Mouse (Mus musculus) common myeloid progenitor, adult 5-6 weeks (primary cell): ENCODE results near the gene Selenoh. TPM values are rescaled to one million over a fixed set of nuclear protein-coding genes. Genes with fewer than 3 reads are reported as not detected.

Source experiments
- ATAC-seq: replicated peaks from 2 replicates; pipeline ENCODE4 v1.8.0; 2016; ENCODE audit warnings: low read depth, mild to moderate bottlenecking, moderate TSS enrichment, inconsistent platforms; ENCODE audit not compliant: poor library complexity, severe bottlenecking
- total RNA-seq: library from RNA; stranded (forward); fragments of 200-1000, 187-1606 nt; gene quantifications from 2 replicates; pipeline ENCODE4 v1.2.3, GENCODE M21; 2017

Gene Selenoh
- total RNA-seq, result 74.6 and 105 TPM in 2 replicates

DNA sequence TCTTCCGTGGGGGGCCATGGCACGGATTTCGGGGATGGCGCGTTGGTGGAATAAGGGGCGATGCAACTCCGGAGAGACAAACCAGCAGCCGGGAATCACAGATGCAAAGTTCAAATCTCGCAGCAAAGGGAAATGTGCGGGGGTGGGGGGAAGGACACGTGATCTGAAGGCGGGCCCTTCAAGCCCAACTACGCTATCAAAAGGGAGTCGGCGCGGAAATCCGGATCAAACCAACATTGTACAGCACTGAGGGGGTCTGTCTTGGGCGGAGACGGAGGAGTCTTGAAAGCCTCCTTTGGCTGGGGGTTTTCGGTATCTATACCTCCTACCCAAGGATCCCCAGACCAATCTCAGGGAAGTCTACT lies at the start of gene Selenoh:
Selenoh (minus strand) TSS at position 202 of the 365 bp plus-strand sequence.
- ATAC-seq, result peak; percentile 88

DNA sequence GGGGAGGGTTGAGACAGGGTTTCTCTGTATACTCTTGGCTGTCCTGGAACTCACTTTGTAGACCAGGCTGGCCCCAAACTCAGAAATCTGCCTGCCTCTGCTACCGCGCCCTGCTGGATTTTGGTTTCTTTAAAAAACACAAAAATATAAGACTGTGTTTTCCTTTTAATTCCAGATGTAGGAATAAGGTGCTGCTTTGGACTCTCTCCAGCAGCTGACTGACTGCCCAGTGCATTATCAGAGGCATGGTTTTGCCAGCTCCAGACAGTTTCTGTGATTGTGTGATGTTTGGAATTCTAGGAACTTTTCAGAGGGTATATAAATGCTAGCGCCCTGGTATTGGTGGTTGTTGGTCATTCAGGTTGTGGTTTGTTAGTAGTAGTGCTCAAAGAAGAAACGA lies 46.8 kb upstream of the Selenoh start:
- no peak for ATAC-seq

DNA sequence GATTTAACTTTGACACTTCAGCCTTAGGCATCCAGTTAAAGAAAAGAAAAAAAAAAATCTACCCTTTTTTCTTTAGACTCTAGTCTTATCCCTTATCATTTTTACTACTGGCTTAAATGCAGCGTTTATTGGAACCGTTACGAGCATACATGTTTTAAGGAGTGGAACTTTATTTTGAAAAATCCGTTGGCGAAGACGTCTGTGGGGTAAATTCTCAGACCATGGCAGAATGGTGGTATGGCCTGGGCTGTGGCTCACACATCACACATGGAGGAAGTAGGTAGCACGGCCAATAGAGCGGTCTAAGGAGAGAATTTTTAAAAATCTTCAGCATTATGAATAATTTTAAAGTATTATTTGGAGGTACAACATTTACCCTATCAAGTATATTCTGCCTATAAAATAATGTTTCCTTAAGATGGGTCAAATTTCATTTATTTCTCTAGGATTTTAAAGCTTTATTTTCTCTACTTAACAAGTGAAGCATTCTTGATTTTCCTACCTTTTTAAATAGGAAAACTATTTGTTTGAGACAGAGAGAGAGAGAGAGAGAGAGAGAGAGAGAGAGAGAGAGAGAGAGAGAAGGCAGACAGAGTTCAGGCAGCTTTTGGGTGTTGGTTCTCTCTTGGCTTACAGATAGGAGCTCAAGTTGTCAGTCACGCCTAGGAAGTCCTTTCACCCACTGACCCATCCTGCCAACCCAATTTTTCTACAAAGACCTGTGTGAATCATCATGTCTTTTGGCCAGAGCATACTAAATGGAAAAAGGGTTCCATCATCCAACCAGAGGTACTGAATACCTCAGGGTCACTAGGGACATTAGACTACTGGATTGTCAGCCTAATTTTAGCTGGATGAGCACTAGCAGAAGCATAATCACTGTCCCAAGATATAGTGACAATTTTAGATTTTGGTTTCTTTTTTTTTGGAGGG lies 46.1 kb upstream of the Selenoh start:
- no peak for ATAC-seq

GRCm38 (mm10) chr2:84715562-84716361 lies 45.2 kb upstream of the Selenoh start:
- ATAC-seq, result peak; percentile 88

GRCm38 (mm10) chr2:84714811-84715561 lies 44.4 kb upstream of the Selenoh start, which contains the start of gene Zdhhc5:
TSS of gene Zdhhc5 (minus strand) at chr2:84715180.
- ATAC-seq, result peak; percentile 82

DNA sequence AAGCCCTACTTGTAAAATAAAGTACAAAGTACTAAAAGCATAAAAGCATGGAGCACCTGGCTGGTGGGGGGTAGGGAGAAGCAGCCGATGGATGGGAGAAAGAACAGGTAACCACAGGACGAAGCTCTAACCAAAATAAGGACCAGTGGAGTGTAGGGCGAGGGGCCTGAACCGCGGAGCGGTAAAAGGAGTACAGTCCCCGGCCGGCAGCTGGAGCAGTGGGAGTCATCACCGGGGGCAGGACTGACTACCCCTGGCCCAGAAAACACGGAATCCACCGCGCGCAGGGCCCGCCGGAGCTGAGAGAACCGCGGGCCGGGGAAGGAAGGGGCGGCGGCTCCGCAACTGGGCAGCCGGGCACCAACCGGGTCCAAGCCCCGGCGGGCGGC lies 43.8 kb upstream of the Selenoh start:
- no peak for ATAC-seq

DNA sequence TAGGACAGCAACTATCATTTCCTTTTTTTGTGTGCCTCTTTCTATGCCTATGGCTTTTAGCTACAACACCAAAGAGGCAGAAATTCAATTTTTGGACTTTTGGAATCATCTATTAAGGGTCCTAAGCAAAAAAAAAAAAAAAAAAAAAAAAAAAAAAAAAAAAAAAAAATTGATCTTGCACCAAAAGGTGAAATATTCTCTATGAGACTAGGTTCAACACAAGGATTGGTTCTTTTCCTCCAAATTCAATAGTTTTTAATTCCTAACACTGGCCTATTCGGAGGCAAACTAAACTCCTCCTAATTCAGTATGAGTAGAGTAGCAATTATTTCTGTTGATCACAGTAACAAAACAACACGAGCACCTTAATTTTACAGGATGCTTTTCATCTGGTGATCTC lies 41.3 kb upstream of the Selenoh start:
- no peak for ATAC-seq

DNA sequence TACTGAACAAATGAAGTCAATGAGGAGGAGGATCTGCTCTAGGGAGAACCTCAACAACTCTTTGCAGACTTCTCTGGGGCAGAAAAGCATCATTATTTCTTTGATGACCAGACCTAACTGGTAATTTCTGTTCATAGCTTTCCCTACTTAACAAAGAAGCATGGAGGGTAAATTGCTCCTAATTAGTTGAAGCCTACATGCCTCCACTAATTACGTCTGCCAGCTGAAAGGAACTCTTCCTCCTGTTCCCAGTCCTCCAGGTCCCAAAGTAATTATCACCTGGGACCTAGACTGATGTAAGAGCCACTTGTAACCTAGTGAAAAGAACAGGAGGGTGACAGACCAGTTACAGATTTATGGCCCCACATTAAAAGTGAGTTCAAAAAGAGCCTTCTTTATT lies 37.0 kb upstream of the Selenoh start:
- no peak for ATAC-seq

- peak; percentile 56; the same call in 1 of the 2 replicates for ATAC-seq
Measured at GRCm38 (mm10) chr2:84705295-84705694, 34.7 kb upstream of the Selenoh start.

GRCm38 (mm10) chr2:84704329-84704728 lies 33.8 kb upstream of the Selenoh start:
- no peak for ATAC-seq

DNA sequence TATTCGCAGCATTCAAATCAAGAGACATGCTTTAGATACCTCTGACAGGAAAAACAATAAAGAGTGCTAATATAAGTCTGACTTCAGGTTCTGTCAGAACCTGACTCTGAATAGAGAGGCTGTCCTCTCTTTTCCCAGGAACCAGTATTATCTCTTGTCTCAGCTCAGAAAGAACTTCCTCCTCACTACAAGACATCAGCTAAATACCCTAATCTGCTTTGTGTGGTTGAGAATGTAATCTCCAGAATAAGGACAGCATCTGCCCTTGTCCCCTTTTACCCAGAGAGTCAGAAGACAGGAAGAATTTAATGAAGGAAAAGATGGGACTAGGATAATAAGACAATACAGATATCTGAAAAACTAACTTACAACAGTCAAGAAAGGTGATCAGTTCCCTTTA lies 32.9 kb upstream of the Selenoh start:
- ATAC-seq, result peak; percentile 45; the same call in 1 of the 2 replicates

GRCm38 (mm10) chr2:84695007-84695695 lies 24.6 kb upstream of the Selenoh start:
- no peak for ATAC-seq

DNA sequence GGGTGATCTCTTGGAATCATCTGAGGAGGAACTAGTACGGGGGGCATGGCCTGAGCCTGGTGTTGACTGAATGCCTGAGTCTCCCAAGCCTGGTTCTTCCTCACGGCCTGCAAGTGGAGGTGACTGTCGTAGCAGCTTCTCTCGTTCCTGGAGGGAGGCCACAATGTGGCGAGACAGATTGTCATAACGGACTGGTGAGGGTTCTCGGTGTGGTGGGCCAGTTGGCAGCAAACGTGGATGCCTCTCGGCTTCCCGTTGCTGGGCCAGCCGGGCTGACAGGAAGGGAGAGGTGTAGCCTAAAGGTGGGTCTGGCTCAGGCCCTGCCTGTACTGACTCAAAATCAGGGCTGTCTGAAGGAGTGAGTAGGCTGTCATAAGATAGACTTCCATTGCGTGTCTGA lies 19.5 kb upstream of the Selenoh start:
- ATAC-seq, result no peak

DNA sequence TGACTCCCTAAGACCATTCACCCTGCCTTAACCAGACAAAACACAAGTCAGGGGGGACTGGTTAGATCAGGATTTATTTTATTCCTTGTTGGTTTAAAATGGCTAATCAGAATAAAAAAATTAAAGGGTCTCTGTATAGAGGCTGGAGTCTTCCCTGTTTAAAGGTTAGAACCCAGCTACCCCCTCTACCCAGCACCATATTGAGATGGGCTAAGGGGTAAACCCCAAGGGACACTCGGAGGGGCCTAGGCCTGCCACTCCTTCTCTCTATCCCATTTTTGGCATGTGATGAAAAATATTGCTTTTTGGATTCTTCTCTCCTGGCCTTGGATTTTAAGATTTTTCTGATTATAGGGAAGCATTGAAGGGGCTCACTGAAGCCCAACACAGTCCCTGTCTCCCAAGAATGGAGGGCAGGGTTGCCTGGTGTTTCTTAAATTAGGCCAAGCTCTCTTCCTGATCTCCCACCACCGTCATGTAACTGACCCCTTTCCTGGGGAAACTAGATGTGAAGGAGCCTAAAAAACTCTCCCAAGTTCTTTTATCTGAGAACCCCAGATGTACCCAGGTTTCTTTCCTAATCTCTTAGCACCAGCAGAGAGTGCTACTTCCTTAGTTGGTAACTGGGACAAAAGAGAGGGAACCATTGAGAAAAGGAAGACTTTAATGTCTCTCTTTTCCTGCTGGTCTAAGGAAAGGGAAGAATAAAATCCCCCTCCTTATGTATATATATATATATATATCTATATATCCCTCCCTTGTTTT lies 17.7 kb upstream of the Selenoh start:
- no peak for ATAC-seq

- ATAC-seq, result no peak
Measured at GRCm38 (mm10) chr2:84682605-84683183, 12.1 kb upstream of the Selenoh start.

DNA sequence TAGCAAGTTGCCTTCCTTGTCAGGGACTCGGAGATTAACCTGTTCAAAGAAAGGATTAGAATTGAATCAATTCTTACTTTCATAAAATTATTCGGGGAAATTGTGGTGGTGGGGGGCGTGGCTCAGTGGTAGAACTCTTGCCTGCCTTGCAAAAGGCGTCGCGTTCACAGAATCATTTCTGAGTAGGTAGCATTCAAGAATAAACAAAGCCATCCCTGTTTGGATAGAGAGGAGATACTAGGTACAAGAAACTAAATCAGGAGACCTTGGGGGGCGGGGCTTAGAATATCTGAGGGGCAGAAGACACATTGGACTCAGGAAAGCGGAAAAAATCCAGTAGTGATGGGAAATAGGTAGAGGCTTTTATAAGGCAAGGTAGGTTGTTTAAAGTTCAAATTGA lies 8.4 kb upstream of the Selenoh start, which contains the start of gene Tmx2:
Tmx2 (minus strand) TSS at position 125 of the 400 bp plus-strand sequence.
- ATAC-seq, result no peak

- peak; percentile 97 for ATAC-seq
Measured at GRCm38 (mm10) chr2:84677968-84678880, 7.7 kb upstream of the Selenoh start, which contains the start of the genes Gm28635 and Med19. TSS of gene Gm28635 (minus strand) at chr2:84678041. TSS of gene Med19 (plus strand) at chr2:84678402.
